Mouse (Mus musculus) kidney, embryonic 16.5 days (tissue): Measurements from ENCODE around the gene Lypd6. TPM values are rescaled to one million over a fixed set of nuclear protein-coding genes. Genes with fewer than 3 reads are reported as not detected.

Experiments
- ATAC-seq: fragments of 200-750 bp; cut with Nextera tagmentation; 2 replicates; pipeline ENCODE4 v1.8.0; 2017; ENCODE audit warnings: moderate TSS enrichment; ENCODE audit not compliant: low FRiP score, low TSS enrichment
- H3K27ac ChIP-seq: fragments of 300-500 bp; sonication (generic); 2 replicates; pipeline ENCODE4 v1.5.1; 2014; ENCODE audit warnings: low read length
- H3K27me3 ChIP-seq: fragments of 300-500 bp; sonication (generic); 2 replicates; pipeline ENCODE4 v1.6.1; 2014; ENCODE audit warnings: low read length, control low read depth, mixed read lengths; ENCODE audit not compliant: insufficient read depth
- H3K36me3 ChIP-seq: fragments of 300-500 bp; sonication (generic); 2 replicates; pipeline ENCODE4 v1.6.1; 2014; ENCODE audit warnings: low read length, control low read depth, mixed read lengths; ENCODE audit not compliant: insufficient read depth
- H3K4me1 ChIP-seq: fragments of 300-500 bp; sonication (generic); 2 replicates; pipeline ENCODE4 v1.6.1; 2014; ENCODE audit warnings: low read length, control low read depth, mixed read lengths; ENCODE audit not compliant: insufficient read depth
- H3K4me2 ChIP-seq: fragments of 300-500 bp; sonication (generic); replicated peaks from 2 replicates; pipeline ENCODE4 v1.6.1; 2014; ENCODE audit warnings: low read depth, low read length
- H3K4me3 ChIP-seq: fragments of 300-500 bp; sonication (generic); 2 replicates; pipeline ENCODE4 v1.5.1; 2014; ENCODE audit warnings: mild to moderate bottlenecking, low read length
- H3K9ac ChIP-seq: fragments of 300-500 bp; sonication (generic); replicated peaks from 2 replicates; pipeline ENCODE4 v1.6.1; 2014; ENCODE audit warnings: low read length
- H3K9me3 ChIP-seq: fragments of 300-500 bp; sonication (generic); 2 replicates; pipeline ENCODE4 v1.6.1; 2016; ENCODE audit warnings: low read length, control low read depth
- WGBS: fragments of 180-500 bp; shearing (Covaris S2); extraction: QIAGEN DNeasy Blood & Tissue Kit; methylation state at CpG from one replicate; pipeline ENCODE4 v1.1.7; 2014; 5-methylcytosine and 5-hydroxymethylcytosine counted together
- polyA plus RNA-seq: library from polyadenylated mRNA; unstranded; fragments of >200 nt; fragmentation: Nextera tagmentation; extraction: Ambion mirVana; gene quantifications from 2 replicates; pipeline ENCODE4 v1.2.1, GENCODE M21; 2015

The Lypd6 gene
- polyA plus RNA-seq, 1 experiment from 2014 or later: 12.5 TPM

DNA sequence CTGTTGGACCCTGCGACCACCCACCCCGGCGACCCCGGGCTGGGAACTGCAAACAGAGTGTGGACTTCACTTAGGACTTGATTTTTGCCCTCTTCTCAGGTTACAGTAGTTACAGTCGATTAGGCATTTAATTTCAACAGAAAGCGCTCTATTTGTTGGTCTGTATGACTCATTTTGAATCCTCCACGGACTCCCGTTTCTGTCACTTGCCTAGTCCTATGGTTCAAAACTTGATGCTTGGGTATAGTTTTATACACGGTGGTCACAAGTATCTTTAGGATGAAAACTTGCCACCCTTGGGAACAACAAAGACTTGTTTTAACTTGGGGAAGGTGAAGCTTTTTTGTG is 713 bp downstream of the Lypd6 start:
- Histone ChIP-seq H3K27me3 (0 out of 2 replicates have a peak, but pooled peaks cover 3% of the 10 kb centered on the region), H3K4me3 (peak overlapping the region; percentile 60), H3K4me2 (peak overlapping the region; percentile 87), H3K4me1 (peaks cover 16% of the 10 kb centered on the region), H3K27ac (peak overlapping the region; percentile 31), H3K9me3 (no peaks in the 10 kb centered on the region), H3K36me3 (no peaks in the 10 kb centered on the region), H3K9ac (peak overlapping the region; percentile 64)
- 0% methylated on average over 9 of the region's 9 CpGs for WGBS
- no peak for ATAC-seq

DNA sequence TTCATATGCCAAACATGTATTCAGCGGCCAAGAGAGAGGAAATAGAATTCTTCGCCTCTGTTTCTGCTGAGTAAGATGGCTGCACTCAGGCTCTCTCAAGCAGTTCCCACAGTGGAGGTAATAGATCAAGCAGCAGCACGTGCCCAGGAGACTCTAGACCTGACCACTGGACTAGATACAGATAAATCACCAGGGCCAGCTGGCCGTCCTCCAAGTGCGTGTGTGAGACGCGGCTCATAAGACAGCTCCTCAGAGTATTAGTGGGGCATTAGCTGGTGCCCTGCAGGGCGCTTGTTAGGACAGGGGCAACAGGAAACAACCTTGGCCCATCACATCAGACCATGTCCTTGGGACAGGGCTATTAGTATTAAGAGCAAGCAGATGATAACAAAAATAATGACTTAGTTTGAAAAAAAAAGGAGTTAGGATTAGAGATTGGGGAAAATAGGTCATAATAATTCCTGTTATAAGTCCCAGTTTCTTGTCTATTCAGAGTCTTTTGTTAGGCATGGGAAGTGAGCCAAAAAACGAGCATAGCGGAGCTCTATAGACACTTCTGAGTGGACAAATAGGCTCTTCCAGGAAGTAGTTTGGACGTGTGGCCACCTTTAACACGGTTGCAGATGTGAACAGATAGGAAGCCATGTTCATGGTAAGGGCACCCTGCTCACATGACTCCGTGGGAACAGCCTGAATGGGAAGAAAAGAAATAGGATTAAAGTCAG is 3.5 kb downstream of the Lypd6 start:
- peaks cover 16% of the 10 kb centered on the region for H3K4me1 ChIP-seq
- no peak overlapping the region for H3K4me3 ChIP-seq
- H3K36me3 ChIP-seq: no peaks in the 10 kb centered on the region
- H3K9me3 ChIP-seq: no peaks in the 10 kb centered on the region
- H3K27ac ChIP-seq: no peak overlapping the region
- no peak for ATAC-seq
- 0 out of 2 replicates have a peak, but pooled peaks cover 3% of the 10 kb centered on the region for H3K27me3 ChIP-seq
- H3K4me2 ChIP-seq: no peak overlapping the region
- WGBS: 45% methylated on average over 13 of the region's 13 CpGs
- no peak overlapping the region for H3K9ac ChIP-seq

DNA sequence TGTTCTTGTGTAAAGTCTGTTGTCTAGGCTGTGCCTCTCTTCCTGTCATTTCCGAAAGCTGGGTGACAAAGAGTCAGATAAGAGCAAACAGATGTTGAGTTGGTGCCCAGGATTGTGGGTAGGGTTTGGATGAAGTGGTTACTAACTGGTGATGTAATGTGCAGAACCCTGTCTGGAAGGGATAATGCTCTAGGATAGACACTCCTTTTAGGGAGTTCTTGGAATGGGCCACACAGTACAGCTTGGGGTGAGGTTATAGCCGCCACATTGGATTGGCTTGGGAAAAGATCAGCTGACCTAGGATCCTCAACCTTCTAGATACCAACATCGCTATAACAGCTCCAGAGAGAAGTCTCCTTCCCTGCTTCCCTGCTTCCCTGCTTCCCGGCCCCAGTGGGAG is 5.9 kb downstream of the Lypd6 start:
- no peak overlapping the region for H3K9ac ChIP-seq
- H3K9me3 ChIP-seq: no peaks in the 10 kb centered on the region
- H3K4me1 ChIP-seq: peaks cover 11% of the 10 kb centered on the region
- ATAC-seq: no peak
- no peak overlapping the region for H3K4me3 ChIP-seq
- H3K4me2 ChIP-seq: no peak overlapping the region
- WGBS: 88% methylated on average over 4 of the region's 4 CpGs
- no peak overlapping the region for H3K27ac ChIP-seq
- H3K36me3 ChIP-seq: no peaks in the 10 kb centered on the region
- 0 out of 2 replicates have a peak, but pooled peaks cover 3% of the 10 kb centered on the region for H3K27me3 ChIP-seq

DNA sequence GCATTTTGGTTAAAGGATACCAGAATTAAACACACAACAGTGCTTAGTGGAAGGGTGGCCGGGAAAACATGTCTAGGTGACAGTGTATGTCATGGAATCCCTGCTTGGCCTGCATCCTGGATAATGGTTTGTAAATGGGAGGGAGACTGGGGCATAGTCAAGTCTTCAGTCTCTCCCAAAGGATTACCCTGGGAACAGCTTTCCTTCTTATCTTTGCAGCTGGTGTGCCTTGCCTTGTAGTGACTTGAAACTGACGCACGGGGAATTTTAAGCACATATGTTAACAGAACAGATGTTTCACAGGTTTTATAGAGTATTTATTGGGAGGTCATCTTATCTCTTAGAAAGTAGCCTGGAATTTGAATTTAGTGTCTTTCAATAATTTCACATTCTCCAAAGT is 18.5 kb downstream of the Lypd6 start:
- H3K4me3 ChIP-seq: no peak overlapping the region
- 76% methylated on average over 3 of the region's 3 CpGs for WGBS
- no peak overlapping the region for H3K9ac ChIP-seq
- no peak for ATAC-seq
- no peaks in the 10 kb centered on the region for H3K36me3 ChIP-seq
- H3K4me1 ChIP-seq: no peaks in the 10 kb centered on the region
- no peaks in the 10 kb centered on the region for H3K9me3 ChIP-seq
- no peak overlapping the region for H3K4me2 ChIP-seq
- no peaks in the 10 kb centered on the region; the same call in 1 of the 2 replicates for H3K27me3 ChIP-seq
- no peak overlapping the region for H3K27ac ChIP-seq

- H3K27ac ChIP-seq: no peak overlapping the region
- no peak overlapping the region for H3K4me2 ChIP-seq
- H3K9me3 ChIP-seq: no peaks in the 10 kb centered on the region
- 70% methylated on average over 3 of the region's 3 CpGs for WGBS
- no peak for ATAC-seq
- H3K4me1 ChIP-seq: no peaks in the 10 kb centered on the region
- H3K36me3 ChIP-seq: no peaks in the 10 kb centered on the region
- H3K27me3 ChIP-seq: no peaks in the 10 kb centered on the region; the same call in 1 of the 2 replicates
- no peak overlapping the region for H3K9ac ChIP-seq
- no peak overlapping the region for H3K4me3 ChIP-seq
These were observed 21.5 kb downstream of the Lypd6 start for GRCm38 (mm10) chr2:50087761-50088160.

- Histone ChIP-seq H3K9ac (no peak overlapping the region), H3K9me3 (no peaks in the 10 kb centered on the region), H3K4me1 (peaks cover 15% of the 10 kb centered on the region; the same call in 1 of the 2 replicates), H3K27ac (no peak overlapping the region), H3K4me3 (no peak overlapping the region), H3K27me3 (no peaks in the 10 kb centered on the region), H3K4me2 (no peak overlapping the region), H3K36me3 (no peaks in the 10 kb centered on the region)
- no peak for ATAC-seq
- WGBS: 63% methylated on average over 3 of the region's 3 CpGs
These were observed 30.1 kb downstream of the Lypd6 start for GRCm38 (mm10) chr2:50096336-50096735.

DNA sequence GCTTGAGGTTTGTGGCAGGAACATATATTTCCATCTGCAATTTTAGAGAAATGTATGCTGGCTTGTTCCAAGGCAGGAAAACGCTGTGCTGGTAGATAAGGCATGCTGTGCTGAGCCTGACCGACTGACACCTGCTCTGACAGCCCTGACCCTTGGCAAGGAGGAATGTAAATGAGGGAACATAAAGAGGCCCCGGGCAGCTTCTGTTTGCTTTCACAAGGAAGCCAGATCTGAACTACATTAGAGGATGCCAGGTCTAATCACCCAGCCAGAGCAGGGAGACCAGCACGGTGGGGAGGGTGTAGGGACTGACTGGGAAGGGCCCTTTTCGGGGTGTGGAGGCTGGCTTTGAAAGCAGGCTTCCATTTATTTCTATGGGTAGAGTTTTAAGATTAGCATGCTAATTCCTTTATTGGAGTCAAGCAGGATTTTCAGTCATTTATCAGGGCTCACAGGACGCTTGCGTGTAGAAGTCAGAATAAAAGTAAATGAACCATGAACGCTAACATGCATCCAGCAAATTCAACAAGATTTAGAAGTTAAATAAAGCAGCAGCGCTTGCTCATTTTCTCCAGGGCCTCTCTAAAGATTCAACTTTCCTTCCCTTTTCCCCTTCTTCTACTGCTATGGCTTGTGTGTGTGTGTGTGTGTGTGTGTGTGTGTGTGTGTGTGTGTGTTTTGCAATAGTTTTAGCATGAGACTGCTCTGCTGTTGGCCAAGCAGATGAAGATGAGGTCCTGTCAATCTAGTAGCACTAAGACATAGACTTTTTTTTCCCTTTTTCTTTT is 34.3 kb downstream of the Lypd6 start:
- Histone ChIP-seq H3K4me2 (no peak overlapping the region), H3K4me3 (no peak overlapping the region), H3K36me3 (no peaks in the 10 kb centered on the region), H3K9me3 (no peaks in the 10 kb centered on the region), H3K9ac (no peak overlapping the region), H3K27ac (peak overlapping the region; percentile 79), H3K4me1 (peaks cover 21% of the 10 kb centered on the region), H3K27me3 (no peaks in the 10 kb centered on the region)
- ATAC-seq: peak; percentile 84
- 18% methylated on average over 9 of the region's 9 CpGs for WGBS

GRCm38 (mm10) chr2:50101152-50101450 is 34.9 kb downstream of the Lypd6 start:
- no peak overlapping the region for H3K4me3 ChIP-seq
- no peak overlapping the region for H3K4me2 ChIP-seq
- H3K36me3 ChIP-seq: no peaks in the 10 kb centered on the region
- H3K27ac ChIP-seq: peak overlapping the region; percentile 79
- H3K27me3 ChIP-seq: no peaks in the 10 kb centered on the region
- peaks cover 21% of the 10 kb centered on the region for H3K4me1 ChIP-seq
- H3K9ac ChIP-seq: no peak overlapping the region
- 84% methylated on average over 1 of the region's 1 CpGs for WGBS
- no peak for ATAC-seq
- no peaks in the 10 kb centered on the region for H3K9me3 ChIP-seq

DNA sequence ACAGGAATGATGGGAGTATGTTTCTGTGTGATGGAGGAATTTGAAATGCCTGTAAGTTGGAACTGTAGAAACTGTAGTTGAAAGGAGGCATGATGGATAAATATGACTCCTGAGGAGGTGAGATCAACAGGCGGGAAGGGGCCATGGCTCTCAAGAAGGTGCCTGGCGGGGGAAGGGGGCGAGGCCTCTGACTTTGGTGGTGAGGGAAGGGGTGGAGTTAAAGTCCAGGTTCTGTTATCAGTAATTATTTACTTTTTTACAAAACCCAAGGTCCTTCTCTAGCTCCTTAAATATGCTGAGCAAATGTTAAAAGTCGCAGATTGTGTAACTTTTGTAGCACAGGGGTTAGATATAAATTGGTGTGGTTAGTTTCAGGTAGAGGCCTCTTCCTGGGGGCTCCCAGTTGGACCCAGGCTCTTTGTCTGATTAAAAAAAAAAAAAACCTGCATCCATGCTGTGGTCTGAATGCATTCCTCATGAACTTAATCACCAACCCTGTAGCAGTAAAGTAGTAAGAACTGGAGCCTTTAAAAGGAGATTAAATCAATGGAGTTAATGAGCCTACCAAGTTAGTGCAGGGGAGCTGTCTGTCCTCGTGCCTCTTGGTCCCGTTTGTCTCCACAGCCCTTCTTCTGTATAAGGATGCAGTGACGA is 37.7 kb downstream of the Lypd6 start:
- Histone ChIP-seq H3K4me3 (no peak overlapping the region), H3K4me2 (no peak overlapping the region), H3K9me3 (no peaks in the 10 kb centered on the region), H3K27me3 (no peaks in the 10 kb centered on the region), H3K27ac (peak overlapping the region; percentile 51), H3K4me1 (peaks cover 21% of the 10 kb centered on the region), H3K36me3 (no peaks in the 10 kb centered on the region), H3K9ac (no peak overlapping the region)
- peak; percentile 60; the same call in 1 of the 2 replicates for ATAC-seq
- 47% methylated on average over 7 of the region's 7 CpGs for WGBS

DNA sequence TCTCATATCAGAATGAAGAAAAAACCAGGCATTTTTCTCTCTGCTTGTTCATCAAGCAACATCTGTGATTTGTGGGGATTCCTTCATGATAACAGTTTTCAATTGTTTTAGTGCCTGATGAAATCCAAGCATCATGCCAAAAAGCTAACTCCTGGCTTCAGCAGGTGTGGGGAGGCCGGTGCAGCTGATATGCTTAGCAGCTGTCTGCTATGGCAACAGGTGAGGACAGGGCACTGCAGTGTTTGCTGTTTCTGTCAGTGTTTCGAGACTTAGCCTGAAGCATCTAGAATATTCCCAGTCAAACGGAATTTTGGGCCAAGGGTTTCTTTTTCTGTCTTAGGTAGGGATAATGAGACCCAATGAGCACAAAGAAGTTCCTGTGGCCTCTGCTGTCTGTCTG is 39.4 kb downstream of the Lypd6 start:
- no peak overlapping the region for H3K4me2 ChIP-seq

More for the DNA sequence above, 39.4 kb downstream of the Lypd6 start:
- Histone ChIP-seq H3K4me3 (no peak overlapping the region), H3K36me3 (no peaks in the 10 kb centered on the region), H3K9ac (no peak overlapping the region), H3K27me3 (no peaks in the 10 kb centered on the region), H3K27ac (no peak overlapping the region), H3K4me1 (peaks cover 20% of the 10 kb centered on the region), H3K9me3 (no peaks in the 10 kb centered on the region)
- WGBS: 79% methylated on average over 3 of the region's 3 CpGs
- no peak for ATAC-seq
